Mouse (Mus musculus): ENCODE results near the gene Dock1.

- no peak for TF ChIP-seq GATA1 (IDR thresholded peaks at IDR 0.05; ENCODE audit: borderline replicate concordance, low read length)
- TF ChIP-seq FLI1 (IDR thresholded peaks at IDR 0.05; ENCODE audit: low read length), result no peak
Measured at GRCm38 (mm10) chr7:135195631-135196030, 525.2 kb downstream of the Dock1 start.
